Mouse (Mus musculus): ENCODE data around the gene BC051665.
A peak's percentile ranks its signal among the peaks of the same experiment; 100 is the strongest.

Gene BC051665

DNA sequence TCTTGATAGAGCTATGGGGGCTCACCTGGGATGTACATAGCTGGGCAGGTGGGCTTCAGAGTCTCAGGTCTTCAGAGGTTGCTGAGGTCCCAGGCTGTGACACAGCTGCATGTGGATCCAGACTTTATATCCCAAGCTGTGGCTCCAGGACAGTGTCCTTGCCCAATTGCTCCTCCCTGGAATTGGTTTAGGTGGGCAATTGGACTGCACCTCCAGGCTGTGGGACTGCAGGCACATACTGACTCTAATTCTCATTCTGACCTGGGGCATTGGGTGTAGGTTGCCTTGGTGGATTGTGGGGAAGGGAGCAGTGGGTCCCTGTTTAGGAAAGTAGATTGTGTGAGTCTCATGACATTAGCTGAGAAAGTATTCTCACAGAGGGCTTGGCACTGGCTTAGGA lies at the start of gene BC051665:
TSS of gene BC051665 (minus strand) at position 101 of the 400 bp plus-strand sequence.
- no peak for DNase-seq (ENCODE audit: low read depth)

DNA sequence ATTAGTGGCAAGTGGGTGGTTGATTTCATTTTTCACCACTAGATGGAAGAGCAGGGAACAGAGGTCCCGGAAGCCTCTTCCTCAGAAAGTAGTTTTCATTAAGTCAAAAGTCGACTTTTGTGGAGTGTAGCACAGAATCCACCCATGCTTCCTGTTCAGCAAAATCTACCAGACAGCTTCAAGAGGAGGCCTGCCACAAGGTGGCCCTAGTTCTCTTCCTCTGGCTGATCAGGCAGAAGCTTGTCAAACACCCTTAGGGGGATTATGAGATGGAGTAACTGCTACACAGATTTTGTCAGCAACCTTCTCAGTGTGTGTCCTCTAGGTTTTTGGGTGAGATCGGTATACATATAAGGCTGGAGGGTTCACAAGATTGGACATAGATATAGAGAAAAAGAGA lies 39.9 kb upstream of the BC051665 start:
- DNase-seq (ENCODE audit: low read depth): no peak

GRCm38 (mm10) chr13:60820486-60821175 lies 34.5 kb upstream of the BC051665 start:
- DNase-seq (ENCODE audit: low read depth): no peak

GRCm38 (mm10) chr13:60819469-60819868 lies 33.3 kb upstream of the BC051665 start:
- DNase-seq (ENCODE audit: low read depth): no peak

DNA sequence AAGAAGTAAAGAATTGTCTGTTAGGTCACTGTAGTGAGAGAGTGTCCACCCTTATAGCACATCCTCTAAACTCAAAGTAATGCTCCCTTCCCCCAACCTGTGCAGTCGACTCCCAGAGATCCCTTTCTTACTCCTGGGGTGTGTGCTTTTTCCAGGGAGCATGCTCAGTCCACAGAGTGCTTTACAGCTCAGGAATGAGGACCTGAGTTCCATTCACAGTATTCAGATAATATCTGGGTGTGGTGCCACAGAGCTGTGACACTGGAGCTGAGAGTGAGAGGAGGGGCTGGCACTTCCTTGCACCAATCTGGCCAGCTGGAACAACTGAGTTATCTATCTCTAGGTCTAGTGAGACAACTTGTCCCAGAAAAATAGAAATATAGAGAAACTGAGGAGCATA lies 27.6 kb upstream of the BC051665 start:
- no peak for DNase-seq (ENCODE audit: low read depth)

- DNase-seq (ENCODE audit: low read depth): no peak
Measured at GRCm38 (mm10) chr13:60812768-60813167, 26.6 kb upstream of the BC051665 start.

DNA sequence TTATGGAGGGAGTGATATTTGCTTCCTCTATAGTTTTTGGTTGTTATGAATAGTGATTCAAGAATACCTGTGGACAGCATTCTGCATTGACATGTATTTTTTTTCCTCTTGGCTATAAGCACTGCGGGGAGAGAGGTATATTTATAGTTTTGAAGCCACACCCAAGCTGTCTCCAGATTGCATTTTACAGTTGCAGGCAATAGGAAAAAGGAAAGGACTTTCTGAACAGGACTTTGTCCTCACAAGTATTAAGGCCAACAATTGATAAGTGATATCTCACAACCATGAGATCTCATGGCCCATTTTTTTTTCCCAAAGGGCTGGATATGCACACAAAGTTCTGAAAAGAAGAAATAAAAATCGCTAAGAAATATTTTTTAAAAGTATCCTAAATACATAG lies 23.5 kb upstream of the BC051665 start:
- no peak for DNase-seq (ENCODE audit: low read depth)

DNA sequence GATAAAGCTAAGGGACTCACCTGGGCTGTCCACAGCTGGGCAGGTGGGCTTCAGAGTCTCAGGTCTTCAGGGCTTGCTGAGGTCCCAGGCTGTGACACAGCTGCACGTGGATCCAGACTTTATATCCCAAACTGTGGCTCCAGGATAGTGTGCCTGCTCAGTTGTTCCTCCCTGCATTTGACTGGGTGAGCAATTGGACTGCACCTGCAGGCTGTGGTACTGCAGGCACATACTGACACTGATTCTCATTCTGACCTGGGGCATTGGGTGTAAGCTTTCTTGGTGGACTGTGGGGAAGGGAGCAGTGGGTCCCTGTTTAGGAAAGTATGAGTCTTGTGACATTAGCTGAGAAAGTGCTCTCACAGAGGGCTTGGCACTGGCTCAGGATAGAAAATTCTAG lies 16.6 kb upstream of the BC051665 start, which contains the start of gene Ctsll3:
TSS of gene Ctsll3 (minus strand) at position 101 of the 400 bp plus-strand sequence.
- DNase-seq (ENCODE audit: low read depth): no peak

- no peak for DNase-seq (ENCODE audit: low read depth)
Measured at GRCm38 (mm10) chr13:60789466-60789865, 3.3 kb upstream of the BC051665 start.

DNA sequence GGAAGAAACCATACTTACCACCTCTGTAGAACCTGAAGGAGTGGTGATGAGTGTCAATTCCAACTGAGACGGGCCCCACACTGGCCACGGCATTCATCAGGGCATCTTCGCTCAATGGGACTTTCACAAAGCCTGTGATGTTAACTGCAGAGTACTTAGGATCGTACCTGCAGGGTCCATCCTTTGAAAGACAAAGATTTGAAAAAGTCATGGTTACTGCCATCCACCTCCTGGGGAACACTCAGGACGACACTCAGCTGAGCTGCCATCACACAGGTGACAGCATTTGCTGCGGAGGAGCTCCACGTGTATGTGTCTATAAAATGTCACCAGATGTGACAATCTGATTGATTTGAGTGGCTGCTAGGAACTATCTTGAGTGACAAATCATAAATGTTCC lies 2.9 kb downstream of the BC051665 start:
- DNase-seq (ENCODE audit: low read depth): no peak

DNA sequence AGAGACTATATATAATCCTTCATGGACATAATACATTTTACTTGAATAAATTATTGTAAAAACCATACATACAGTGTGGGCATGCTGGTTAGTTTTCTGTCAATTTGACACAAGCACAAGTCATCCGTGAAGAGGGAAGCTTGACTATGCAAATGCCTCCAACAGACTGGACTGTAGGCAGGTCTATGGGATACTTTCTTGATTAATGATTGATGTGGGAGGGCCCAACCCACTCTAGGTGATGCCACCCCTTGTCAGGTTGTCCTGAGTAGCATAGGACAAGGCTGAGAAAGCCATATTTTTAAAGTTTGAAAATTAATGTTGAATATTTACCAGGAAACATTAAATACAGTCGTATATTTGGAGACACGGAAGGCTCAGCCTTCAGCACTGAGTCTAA lies 5.6 kb downstream of the BC051665 start:
- DNase-seq (ENCODE audit: low read depth): no peak

GRCm38 (mm10) chr13:60761161-60761560 lies 25.0 kb downstream of the BC051665 start:
- DNase-seq (ENCODE audit: low read depth): no peak

DNA sequence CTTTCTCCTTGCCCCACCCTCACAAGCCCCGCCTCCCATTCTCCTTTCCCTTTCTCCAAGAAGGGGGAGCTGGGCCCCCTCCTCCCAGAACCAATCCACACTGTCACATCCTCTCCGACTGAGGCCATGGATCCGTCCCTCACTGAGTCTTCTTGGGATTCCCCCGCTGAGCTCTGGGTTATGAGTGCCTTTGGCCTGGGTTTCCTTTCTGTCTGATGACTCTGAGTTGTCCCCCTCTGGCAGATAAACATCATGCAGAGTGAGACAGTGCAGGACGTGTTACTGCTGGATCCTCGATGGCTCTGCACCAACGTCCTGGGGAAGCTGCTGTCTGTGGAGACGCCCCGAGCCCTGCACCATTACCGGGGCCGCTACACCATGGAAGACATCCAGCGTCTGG lies 25.8 kb downstream of the BC051665 start:
- DNase-seq (ENCODE audit: low read depth): no peak

- no peak for DNase-seq (ENCODE audit: low read depth)
Measured at GRCm38 (mm10) chr13:60759136-60759535, 27.0 kb downstream of the BC051665 start.

DNA sequence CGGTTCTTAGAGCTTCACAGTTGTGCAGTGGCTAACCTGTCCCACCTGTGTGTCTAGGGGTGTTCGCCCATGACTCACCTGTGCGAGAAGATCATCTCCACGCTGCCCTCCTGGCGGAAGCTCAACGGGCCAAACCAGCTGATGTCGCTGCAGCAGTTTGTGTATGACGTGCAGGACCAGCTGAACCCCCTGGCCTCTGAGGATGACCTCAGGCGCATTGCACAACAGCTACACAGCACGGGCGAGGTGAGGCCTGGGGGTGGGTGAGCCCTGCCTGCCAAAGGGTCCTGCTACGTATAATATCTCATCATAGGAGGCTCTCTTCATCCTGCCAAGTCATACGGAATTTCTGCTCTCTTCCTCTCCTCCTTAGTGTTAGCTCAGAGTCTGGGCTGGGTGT lies 28.9 kb downstream of the BC051665 start:
- no peak for DNase-seq (ENCODE audit: low read depth)

DNA sequence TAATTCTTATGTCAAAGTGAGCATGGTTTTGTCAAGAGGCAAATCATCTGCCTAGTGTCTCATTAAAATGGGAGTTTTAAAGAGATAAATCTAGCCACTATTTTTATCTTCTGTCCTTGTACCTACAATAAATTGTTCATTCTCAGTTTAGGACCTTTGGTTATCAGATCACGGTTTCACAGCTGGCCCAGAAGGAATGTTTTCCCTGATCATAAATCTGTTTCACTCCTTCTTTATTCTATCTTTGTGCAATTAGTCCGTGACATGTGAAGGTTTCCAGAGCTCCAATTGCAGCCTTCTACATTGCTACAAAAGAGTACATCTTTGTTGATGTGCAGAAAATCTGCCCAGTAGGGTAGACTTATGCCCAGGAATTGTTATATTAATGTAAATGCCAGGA lies 30.9 kb downstream of the BC051665 start:
- no peak for DNase-seq (ENCODE audit: low read depth)

GRCm38 (mm10) chr13:60753216-60753615 lies 32.9 kb downstream of the BC051665 start:
- DNase-seq (ENCODE audit: low read depth): no peak

- DNase-seq (ENCODE audit: low read depth): no peak
Measured at GRCm38 (mm10) chr13:60750930-60751329, 35.2 kb downstream of the BC051665 start.

GRCm38 (mm10) chr13:60748556-60748955 lies 37.6 kb downstream of the BC051665 start:
- no peak for DNase-seq (ENCODE audit: low read depth)

- DNase-seq (ENCODE audit: low read depth): no peak
Measured at GRCm38 (mm10) chr13:60747201-60747600, 39.0 kb downstream of the BC051665 start.

- no peak for DNase-seq (ENCODE audit: low read depth)
Measured at GRCm38 (mm10) chr13:60746271-60746670, 39.9 kb downstream of the BC051665 start.

DNA sequence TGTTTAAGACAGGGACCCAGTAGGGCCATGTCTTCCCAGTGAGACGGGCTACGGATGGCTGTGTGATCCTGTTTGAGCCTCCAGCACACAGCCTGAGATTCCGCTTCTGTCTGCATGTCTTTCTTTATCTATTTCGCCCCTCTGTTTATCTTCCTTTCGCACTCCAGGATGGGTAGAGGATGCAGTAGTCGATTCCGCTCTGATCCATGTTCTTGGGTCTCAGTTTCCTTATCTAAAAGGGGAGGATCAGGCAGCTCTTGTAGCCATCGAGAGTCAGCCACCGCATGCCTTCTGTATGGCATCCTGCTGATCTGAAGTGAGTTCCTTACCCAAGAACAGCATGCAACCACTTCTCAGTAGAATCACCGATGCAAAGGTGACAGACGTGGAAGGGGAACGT lies 40.8 kb downstream of the BC051665 start:
- no peak for DNase-seq (ENCODE audit: low read depth)

DNA sequence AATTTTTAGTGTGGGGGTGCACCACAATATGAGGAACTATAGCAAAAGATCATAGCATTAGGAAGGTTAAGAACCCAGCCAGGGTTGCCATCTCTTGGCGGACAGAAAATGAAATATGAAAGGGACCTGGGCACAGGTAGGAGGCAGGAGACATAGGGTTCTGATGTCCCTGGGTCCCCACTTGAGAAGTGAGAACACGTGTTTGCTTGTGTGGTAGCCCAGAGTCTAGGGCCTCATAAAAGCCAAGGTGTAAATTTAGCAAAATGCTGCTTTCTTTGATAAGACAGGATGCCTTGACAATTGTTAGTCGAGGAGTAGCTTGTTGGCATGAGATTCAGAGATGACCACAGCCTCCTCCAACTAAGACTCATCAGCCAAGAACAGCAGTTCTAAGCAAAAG lies 41.4 kb downstream of the BC051665 start:
- DNase-seq (ENCODE audit: low read depth): no peak

DNA sequence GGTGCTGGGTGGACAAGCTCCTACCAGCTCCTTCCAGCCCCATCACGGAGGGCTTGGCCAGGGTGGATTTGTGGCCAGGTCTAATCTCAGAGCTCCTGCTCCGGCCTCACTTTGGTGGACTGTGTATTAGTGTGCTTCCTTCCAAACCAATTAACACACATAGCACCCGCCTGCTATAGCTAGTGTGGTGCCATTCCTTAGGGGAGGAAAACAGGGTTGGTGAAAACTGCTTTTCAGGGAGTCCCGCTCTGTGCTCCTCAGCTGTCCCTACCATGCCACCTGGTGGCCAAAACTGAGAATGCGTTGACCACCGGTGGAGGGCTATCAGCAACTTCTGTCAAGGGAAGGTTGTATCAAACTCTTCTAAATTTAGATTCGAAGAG lies 42.1 kb downstream of the BC051665 start:
- peak; percentile 38 for DNase-seq (ENCODE audit: low read depth)
